Mouse (Mus musculus): Measurements from ENCODE around the gene Scimp. TPM values are rescaled to one million over a fixed set of nuclear protein-coding genes. Genes with fewer than 3 reads are reported as not detected.
"Not testable (repeated sequence)": the region's sequence is repeated elsewhere in the genome, so short reads cannot be mapped to it uniquely, and the experiment has no call there.

The Scimp gene
- polyA plus RNA-seq, 1 experiment from 2014 or later: 0.25 TPM

DNA sequence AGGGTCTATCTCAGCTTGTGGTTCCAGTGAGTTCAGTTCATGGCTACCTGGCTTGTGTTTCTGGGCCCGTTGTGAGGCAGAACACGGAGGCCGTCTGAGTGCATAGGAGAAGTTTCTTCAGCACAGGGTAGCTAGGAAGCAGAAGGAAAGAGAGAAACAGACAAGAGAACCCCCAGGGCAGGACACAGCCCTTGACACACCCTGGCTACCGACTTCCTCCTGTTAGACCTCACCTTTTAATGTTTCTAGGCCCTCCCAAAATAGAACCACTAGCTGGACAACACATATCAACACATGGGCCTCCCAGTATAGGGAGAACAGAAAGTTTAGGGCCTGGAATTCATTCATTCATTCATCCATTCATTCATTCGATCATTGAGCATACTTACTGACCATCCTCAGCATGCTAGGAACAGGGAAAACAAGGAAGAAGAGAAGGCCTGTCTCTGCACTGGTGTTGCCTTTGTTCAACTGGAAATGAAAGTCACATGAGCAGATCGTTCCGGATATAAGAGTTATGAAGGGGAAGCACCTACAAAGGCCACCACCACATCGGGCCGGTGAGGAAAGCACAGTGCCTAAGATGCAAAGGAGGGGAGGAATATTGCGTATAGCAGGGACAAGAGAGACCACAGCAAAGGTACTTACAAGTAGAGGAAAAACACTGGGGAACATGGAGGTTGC lies 23.3 kb downstream of the Scimp start:
- no peak overlapping the region for H3K4me2 ChIP-seq
- no peaks in the 10 kb centered on the region for H3K36me3 ChIP-seq
- H3K27ac ChIP-seq: no peak overlapping the region
- no peak for ATAC-seq (replicated peaks; ENCODE audit: low FRiP score)
- 0 out of 2 replicates have a peak, but pooled peaks cover 4% of the 10 kb centered on the region for H3K4me1 ChIP-seq
- no peaks in the 10 kb centered on the region for H3K9me3 ChIP-seq (replicated peaks)
- no peak overlapping the region for H3K9ac ChIP-seq
- no peaks in the 10 kb centered on the region for H3K27me3 ChIP-seq
- H3K4me3 ChIP-seq (replicated peaks): no peak overlapping the region
- WGBS: 89% methylated on average over 10 of the region's 10 CpGs

DNA sequence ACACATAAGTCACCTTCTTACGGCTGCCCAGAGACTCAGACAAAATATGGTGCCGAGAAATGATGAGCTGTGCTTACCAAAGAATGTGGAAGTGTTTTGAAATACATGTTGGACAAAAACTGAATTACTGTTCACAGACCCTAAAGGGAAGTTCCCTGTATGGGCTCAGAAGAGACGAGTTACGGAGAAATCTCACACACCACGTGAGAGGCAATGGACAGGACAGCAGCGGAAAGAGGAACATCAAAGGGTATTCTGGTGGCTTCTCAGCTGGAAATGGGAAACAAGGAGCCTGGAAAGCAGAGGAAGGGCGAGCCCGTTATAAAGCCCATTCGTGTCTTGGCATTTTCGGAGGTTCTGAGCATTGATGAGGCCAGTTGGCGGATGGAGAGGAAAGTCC lies 25.3 kb downstream of the Scimp start:
- Histone ChIP-seq H3K9me3 (replicated peaks) (no peaks in the 10 kb centered on the region), H3K4me1 (0 out of 2 replicates have a peak, but pooled peaks cover 4% of the 10 kb centered on the region), H3K27ac (no peak overlapping the region), H3K4me3 (replicated peaks) (no peak overlapping the region), H3K36me3 (no peaks in the 10 kb centered on the region), H3K27me3 (no peaks in the 10 kb centered on the region), H3K9ac (no peak overlapping the region), H3K4me2 (no peak overlapping the region)
- ATAC-seq (replicated peaks; ENCODE audit: low FRiP score): no peak
- 49% methylated on average over 11 of the region's 11 CpGs for WGBS

DNA sequence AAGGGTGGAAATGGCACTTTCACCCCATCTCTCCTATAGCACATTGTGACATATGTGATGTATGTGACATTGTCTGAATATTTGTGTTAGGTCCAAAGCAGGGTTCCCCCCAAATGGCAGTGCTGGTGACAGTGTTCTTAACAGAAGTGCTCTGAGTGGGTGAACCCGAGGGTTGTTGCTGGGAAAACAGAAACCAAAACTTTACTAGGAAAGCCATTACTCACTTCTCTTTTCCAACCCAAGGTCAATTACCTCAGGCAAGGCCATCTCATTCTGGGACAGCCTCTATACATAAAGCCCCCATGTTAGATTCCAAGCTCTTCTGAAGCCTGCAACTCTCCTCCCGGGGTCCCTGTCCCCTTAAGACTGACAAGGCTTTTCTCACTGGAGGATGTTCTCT lies 26.5 kb downstream of the Scimp start:
- Histone ChIP-seq H3K36me3 (no peaks in the 10 kb centered on the region), H3K4me1 (0 out of 2 replicates have a peak, but pooled peaks cover 4% of the 10 kb centered on the region), H3K27ac (no peak overlapping the region), H3K4me2 (no peak overlapping the region), H3K27me3 (no peaks in the 10 kb centered on the region), H3K9ac (no peak overlapping the region), H3K9me3 (replicated peaks) (no peaks in the 10 kb centered on the region), H3K4me3 (replicated peaks) (no peak overlapping the region)
- 63% methylated on average over 2 of the region's 2 CpGs for WGBS
- ATAC-seq (replicated peaks; ENCODE audit: low FRiP score): no peak

DNA sequence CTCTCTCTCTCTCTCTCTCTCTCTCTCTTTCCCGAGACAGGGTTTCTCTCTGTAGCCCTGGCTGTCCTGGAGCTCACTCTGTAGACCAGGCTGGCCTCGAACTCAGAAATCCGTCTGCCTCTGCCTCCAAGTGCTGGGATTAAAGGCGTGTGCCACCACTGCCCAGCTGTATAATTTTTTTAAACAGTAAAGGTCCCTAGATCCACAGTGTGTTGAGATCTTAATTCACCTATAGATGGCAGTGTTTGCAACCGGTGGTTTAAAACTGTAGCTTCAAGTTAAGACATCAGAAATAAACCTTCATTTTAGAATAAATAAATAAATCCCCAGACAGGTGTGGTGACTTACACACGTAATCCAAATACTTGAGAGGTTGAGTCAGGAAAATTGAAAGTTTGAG lies 34.3 kb downstream of the Scimp start:
- not testable (repeated sequence) for H3K27ac ChIP-seq; ATAC-seq (replicated peaks; ENCODE audit: low FRiP score); H3K4me3 ChIP-seq (replicated peaks); H3K9ac ChIP-seq; H3K4me2 ChIP-seq; H3K4me1 ChIP-seq; H3K27me3 ChIP-seq; H3K9me3 ChIP-seq (replicated peaks)
- WGBS: 29% methylated on average over 6 of the region's 6 CpGs
- H3K36me3 ChIP-seq: peaks cover 13% of the 10 kb centered on the region

DNA sequence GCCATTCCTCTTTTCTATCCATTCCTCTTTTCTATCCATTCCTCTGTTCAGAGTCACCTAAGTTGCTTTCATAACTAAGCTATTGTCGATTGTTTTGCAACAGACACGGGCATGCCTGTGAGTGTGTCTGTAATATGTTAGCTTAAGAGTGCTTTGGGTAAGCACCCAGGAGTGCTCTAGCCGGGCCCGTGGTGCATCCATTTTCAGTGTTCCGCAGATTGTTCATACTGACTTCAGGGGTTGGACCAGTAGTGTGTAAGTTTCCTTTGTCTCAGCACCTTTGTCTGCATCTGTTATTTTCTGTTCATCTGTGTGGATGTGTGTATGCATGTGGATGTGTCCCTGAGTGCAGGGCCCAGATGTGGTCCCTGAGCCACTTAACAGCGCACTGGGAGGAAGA lies 34.8 kb downstream of the Scimp start:
- no peaks in the 10 kb centered on the region for H3K9me3 ChIP-seq (replicated peaks)
- ATAC-seq (replicated peaks; ENCODE audit: low FRiP score): no peak
- H3K4me2 ChIP-seq: no peak overlapping the region
- H3K4me1 ChIP-seq: peaks cover 4% of the 10 kb centered on the region; the same call in 1 of the 2 replicates
- H3K9ac ChIP-seq: no peak overlapping the region
- no peaks in the 10 kb centered on the region for H3K27me3 ChIP-seq
- WGBS: 71% methylated on average over 6 of the region's 6 CpGs
- no peak overlapping the region for H3K4me3 ChIP-seq (replicated peaks)
- no peak overlapping the region for H3K27ac ChIP-seq
- peaks cover 14% of the 10 kb centered on the region for H3K36me3 ChIP-seq

DNA sequence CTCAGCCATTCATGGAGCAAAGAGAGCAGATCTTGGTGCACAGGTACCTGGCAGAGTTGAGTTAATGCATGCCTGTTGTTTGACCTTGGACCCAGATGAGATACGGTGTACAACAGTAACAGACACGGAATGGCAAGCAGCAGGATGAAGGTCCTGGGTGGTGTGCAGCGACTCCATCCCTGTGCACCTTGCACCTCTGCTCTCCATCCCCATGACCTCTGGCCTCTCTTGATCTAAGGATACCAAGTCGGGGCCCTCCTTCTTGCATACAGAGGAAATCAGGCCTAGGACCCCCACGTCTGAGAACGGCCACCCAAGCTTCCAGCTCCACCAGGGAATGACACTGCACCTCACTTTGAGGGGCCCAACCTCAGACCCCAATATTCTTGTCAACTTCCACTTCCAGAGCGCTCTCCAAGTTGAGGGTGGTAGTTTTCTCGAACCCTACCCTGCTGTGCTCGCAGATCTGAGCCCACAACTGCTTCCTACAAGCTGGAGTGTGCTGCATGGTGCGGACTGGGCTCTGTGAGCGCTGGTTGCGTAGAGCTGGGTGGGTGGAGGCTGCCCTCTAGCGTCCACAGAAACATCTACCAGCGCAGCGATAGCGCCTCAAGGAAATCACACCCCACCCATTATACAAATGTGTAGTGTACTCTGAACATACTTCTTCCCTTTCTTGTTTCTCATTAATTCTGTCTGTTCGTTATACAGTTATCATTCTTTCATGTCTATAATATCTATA lies 35.4 kb downstream of the Scimp start:
- no peak overlapping the region for H3K4me2 ChIP-seq
- peaks cover 20% of the 10 kb centered on the region for H3K36me3 ChIP-seq
- peak; percentile 79 for ATAC-seq (replicated peaks; ENCODE audit: low FRiP score)
- no peaks in the 10 kb centered on the region for H3K27me3 ChIP-seq
- peaks cover 4% of the 10 kb centered on the region; the same call in 1 of the 2 replicates for H3K4me1 ChIP-seq
- no peaks in the 10 kb centered on the region for H3K9me3 ChIP-seq (replicated peaks)
- no peak overlapping the region for H3K4me3 ChIP-seq (replicated peaks)
- H3K9ac ChIP-seq: no peak overlapping the region
- 28% methylated on average over 17 of the region's 17 CpGs for WGBS
- H3K27ac ChIP-seq: no peak overlapping the region

DNA sequence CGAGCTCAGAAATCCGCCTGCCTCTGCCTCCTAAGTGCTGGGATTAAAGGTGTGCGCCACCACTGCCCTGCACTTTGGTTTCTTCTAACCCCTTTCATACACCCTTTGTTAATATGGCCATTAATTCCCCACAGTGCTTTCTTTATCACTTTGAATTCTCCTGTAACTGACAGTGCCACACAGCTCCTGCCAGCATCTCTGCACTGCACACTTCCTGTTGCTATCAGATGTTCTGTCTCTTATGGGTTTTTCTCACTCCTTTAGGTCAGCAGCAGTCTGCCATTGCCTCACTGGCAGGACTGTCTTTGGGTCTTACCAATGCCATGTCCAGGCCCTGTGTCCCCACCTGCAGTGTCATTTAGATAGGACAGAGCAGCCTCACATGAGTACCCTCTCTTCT lies 41.6 kb downstream of the Scimp start:
- Histone ChIP-seq H3K9ac (no peak overlapping the region), H3K9me3 (replicated peaks) (no peaks in the 10 kb centered on the region), H3K27ac (no peak overlapping the region), H3K36me3 (peaks cover 41% of the 10 kb centered on the region), H3K27me3 (no peaks in the 10 kb centered on the region), H3K4me2 (no peak overlapping the region), H3K4me3 (replicated peaks) (no peak overlapping the region), H3K4me1 (0 out of 2 replicates have a peak, but pooled peaks cover 3% of the 10 kb centered on the region)
- WGBS: 99% methylated on average over 3 of the region's 3 CpGs
- no peak for ATAC-seq (replicated peaks; ENCODE audit: low FRiP score)

DNA sequence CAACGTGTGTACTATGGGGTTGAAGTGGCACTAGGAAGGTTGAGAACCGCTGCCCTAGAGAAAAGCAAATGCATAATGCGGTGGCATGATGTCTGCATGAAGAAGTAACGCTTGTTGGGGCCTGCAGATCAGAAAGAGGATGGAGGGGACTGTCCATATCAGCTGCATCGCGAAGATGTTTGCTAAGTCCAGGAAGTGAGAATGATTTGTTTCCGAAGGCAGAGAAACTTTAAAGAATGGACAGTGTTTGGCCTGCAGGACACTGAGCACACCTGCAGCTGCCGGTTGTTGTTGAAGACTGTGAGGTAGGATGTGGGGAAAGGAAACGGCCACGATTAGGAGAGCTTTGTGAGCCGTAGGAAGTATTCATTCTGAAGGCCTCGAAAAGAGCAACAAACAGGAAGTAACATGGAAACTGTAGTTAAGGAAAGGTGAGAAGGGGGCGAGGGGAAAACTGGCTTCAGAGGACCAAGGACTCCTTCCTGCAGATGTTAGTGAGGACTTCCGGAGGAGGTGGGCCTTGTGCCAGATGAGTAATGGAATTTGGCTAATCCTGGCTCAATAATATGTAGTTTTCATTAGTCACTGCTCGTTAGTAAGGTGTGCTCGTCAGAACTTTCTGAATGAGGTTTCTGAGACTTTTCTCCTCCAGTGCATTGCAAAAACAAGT lies 46.5 kb downstream of the Scimp start:
- ATAC-seq (replicated peaks; ENCODE audit: low FRiP score): no peak
- H3K9me3 ChIP-seq (replicated peaks): no peaks in the 10 kb centered on the region
- 73% methylated on average over 16 of the region's 16 CpGs for WGBS
- no peaks in the 10 kb centered on the region for H3K27me3 ChIP-seq
- H3K4me2 ChIP-seq: no peak overlapping the region
- peaks cover 10% of the 10 kb centered on the region for H3K36me3 ChIP-seq
- no peak overlapping the region for H3K4me3 ChIP-seq (replicated peaks)
- peaks cover 10% of the 10 kb centered on the region; the same call in 1 of the 2 replicates for H3K4me1 ChIP-seq
- peak overlapping the region; percentile 95 for H3K27ac ChIP-seq
- H3K9ac ChIP-seq: no peak overlapping the region

DNA sequence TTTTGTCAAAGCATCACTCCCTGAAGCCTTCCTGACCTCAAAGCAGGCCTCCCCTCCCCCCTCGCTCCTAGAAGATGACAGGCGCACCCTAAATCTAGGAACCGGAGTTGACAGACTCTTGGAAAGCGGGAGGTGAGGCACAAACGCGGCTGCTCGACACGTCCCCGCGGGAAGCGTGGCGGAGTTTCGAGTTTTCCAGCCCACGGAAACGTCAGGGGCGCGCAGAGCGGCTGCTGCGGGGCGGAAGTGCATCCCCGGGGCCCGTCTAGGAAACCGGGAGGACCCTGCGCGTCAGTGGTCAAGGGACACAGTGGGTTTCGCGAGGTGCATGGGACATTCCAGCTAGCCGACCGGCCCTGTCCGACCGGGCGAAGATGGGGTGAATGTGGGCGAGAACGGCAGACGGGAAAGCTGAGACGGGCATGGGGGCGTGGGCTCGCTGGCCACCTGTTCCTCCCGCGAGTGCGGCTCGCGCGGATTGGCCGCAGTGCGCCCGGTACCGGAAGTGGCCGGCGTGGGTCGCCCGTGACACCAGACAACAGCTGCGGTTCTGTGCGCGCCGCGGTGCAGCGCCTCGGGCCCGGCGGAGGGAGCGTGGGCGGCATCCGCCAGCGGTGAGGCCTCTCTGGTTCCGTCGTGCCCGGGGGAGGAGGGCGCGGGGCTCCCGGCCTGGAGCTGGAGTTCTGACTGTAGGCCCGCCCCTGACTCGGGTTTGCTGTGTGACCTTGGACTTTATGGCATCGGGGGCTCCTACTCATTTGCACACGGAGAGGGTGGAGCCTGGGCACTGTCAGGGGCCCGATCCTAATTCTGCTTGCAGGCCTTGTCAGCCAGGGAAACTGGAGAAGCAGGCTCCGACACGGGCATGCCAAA lies 48.2 kb downstream of the Scimp start, which contains the start of gene Zfp3:
Zfp3 (plus strand) TSS at position 274 of the 873 bp plus-strand sequence.
- H3K4me2 ChIP-seq: peak within 1 kb of the TSS; percentile 66
- ATAC-seq (replicated peaks; ENCODE audit: low FRiP score): peak; percentile 89
- WGBS: under 1% methylated on average over 78 of the region's 78 CpGs
- H3K9me3 ChIP-seq (replicated peaks): no peaks in the 10 kb centered on the region
- H3K27ac ChIP-seq: peak within 1 kb of the TSS; percentile 95
- H3K36me3 ChIP-seq: peaks cover 9% of the 10 kb centered on the region
- H3K4me1 ChIP-seq: peaks cover 10% of the 10 kb centered on the region; the same call in 1 of the 2 replicates
- H3K4me3 ChIP-seq (replicated peaks): peak within 1 kb of the TSS; percentile 86
- peak within 1 kb of the TSS; percentile 78 for H3K9ac ChIP-seq
- H3K27me3 ChIP-seq: no peaks in the 10 kb centered on the region

DNA sequence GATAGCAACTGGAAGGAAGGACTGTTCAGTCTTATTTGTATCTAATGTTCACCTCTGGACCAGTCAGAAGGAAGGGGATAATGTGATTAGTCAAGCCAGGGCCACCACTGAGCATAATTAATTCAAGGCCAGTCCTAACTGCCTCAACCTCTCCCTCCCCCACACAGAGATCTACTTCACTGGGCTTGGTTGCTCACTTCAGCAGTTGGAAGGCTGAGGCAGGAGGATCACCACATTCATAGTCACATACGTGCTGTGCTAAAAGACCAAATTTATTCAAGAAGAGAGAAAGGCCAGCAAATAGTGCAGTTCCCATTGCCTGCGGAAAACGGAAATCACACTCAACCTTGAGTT lies 48.8 kb downstream of the Scimp start:
- H3K27ac ChIP-seq: peak overlapping the region; percentile 95
- peaks cover 9% of the 10 kb centered on the region for H3K36me3 ChIP-seq
- ATAC-seq (replicated peaks; ENCODE audit: low FRiP score): no peak
- H3K4me1 ChIP-seq: peaks cover 10% of the 10 kb centered on the region; the same call in 1 of the 2 replicates
- H3K4me3 ChIP-seq (replicated peaks): peak overlapping the region; percentile 86
- H3K27me3 ChIP-seq: no peaks in the 10 kb centered on the region
- H3K9me3 ChIP-seq (replicated peaks): no peaks in the 10 kb centered on the region
- H3K9ac ChIP-seq: no peak overlapping the region
- H3K4me2 ChIP-seq: peak overlapping the region; percentile 66
- WGBS: 13% methylated on average over 3 of the region's 3 CpGs

DNA sequence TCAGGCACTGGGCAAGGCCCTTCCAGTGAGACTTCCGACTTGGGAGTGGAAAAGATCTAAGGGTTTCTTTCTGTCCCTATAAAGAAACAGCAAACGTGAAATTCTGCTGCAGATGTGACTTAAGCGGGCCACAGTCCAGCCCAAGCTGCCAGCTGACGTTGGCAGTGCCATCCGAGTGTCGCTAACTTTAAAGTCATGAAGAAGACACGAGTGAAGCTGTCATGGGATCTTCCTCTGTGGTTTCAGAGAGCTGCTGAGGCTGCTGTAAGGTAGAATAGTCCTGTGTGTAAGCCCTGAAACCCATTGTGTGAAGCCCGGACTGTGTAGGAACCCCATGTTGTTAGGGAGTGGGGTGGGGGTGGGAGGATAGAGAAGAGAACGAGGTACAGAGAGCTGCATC lies 49.7 kb downstream of the Scimp start:
- 86% methylated on average over 9 of the region's 9 CpGs for WGBS
- peaks cover 1% of the 10 kb centered on the region; the same call in 1 of the 2 replicates for H3K36me3 ChIP-seq
- no peak overlapping the region for H3K4me2 ChIP-seq
- H3K9ac ChIP-seq: no peak overlapping the region
- H3K4me3 ChIP-seq (replicated peaks): no peak overlapping the region
- H3K27ac ChIP-seq: no peak overlapping the region
- no peaks in the 10 kb centered on the region for H3K27me3 ChIP-seq
- ATAC-seq (replicated peaks; ENCODE audit: low FRiP score): no peak
- H3K9me3 ChIP-seq (replicated peaks): no peaks in the 10 kb centered on the region
- H3K4me1 ChIP-seq: peaks cover 10% of the 10 kb centered on the region; the same call in 1 of the 2 replicates

All from kidney, embryonic 15.5 days (tissue).